Mouse (Mus musculus): ENCODE measurements around the gene Glra4.
A peak's percentile ranks its signal among the peaks of the same experiment; 100 is the strongest.
"Not testable (repeated sequence)": the region's sequence is repeated elsewhere in the genome, so short reads cannot be mapped to it uniquely, and the experiment has no call there.

Gene Glra4

GRCm38 (mm10) chrX:136740087-136740790 lies 39.7 kb downstream of the Glra4 start:
- DNase-seq (ENCODE audit: low read depth in 2 of 2, low spot score in 2 of 2): no peak

GRCm38 (mm10) chrX:136732016-136732415 lies 47.9 kb downstream of the Glra4 start:
- no peak for DNase-seq (ENCODE audit: low read depth in 2 of 2, low spot score in 2 of 2)

- DNase-seq (ENCODE audit: low read depth in 2 of 2, low spot score in 2 of 2): not testable (repeated sequence)
Observed at GRCm38 (mm10) chrX:136714742-136715474, 65.0 kb downstream of the Glra4 start.

GRCm38 (mm10) chrX:136708782-136709181 lies 71.2 kb downstream of the Glra4 start:
- DNase-seq (ENCODE audit: low read depth in 2 of 2, low spot score in 2 of 2): no peak

- peak; percentile 28 to 43 for DNase-seq (ENCODE audit: low read depth in 2 of 2, low spot score in 2 of 2)
Observed at GRCm38 (mm10) chrX:136708168-136708681, 71.7 kb downstream of the Glra4 start.
